Mouse (Mus musculus): ENCODE measurements around the gene Stx1b.
A peak's percentile ranks its signal among the peaks of the same experiment; 100 is the strongest.
"Not testable (repeated sequence)": the region's sequence is repeated elsewhere in the genome, so short reads cannot be mapped to it uniquely, and the experiment has no call there.

Gene Stx1b

DNA sequence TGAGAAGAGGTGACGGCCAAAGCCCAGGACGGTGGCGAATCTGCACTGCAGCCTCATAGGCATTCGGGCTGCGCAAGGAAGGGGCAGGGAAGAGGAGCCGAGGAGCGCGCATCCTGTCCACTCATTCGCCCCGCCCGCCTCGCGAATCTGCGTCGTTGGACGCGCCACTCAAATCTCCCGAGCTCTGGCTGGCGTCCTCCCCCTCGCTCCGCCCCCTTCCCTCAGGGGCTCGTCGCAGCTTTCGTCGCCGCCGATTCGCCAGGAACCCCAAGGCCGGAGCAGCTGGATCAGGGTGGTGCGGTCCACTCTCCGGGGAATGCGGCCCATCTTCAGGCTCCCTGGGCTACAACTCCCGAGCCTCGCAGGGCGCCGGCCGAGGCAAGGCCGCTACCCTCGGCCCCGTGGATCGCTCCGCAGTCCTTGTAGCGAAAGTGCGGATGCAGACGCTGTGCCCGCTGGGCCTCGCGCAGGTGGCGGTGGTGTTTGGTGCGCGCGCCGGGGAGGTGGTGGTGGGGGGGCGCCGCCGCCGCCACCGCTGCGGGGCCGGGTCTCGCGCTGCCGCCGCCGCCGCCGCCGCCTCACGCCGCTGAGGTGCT lies 47.4 kb downstream of the Stx1b start:
- peak; percentile 98 for DNase-seq (ENCODE audit: low read depth, low spot score)

DNA sequence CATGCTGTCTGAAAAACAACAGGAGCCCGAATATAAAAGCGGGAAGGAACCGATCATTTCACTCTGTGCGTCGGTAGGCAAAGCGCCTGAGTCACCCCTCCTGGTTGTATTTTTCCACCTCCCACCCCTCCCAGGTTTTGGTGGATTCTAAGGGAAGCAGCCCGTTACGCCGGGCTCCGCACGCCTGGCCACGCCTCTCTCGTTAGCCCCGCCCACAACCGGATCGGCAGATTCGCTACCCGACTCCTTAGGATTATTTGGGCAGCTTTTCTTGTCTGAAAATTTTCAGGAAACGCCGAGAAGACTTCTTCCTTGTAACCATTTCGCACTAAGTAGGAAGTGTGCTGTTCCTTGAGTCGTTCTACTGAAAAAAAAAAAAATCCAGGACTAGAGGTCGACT lies 47.9 kb downstream of the Stx1b start, which contains the start of gene Setd1a:
TSS of gene Setd1a (plus strand) at position 245 of the 400 bp plus-strand sequence.
- DNase-seq (ENCODE audit: low read depth, low spot score), result peak; percentile 87

GRCm38 (mm10) chr7:127775837-127776236 lies 48.5 kb downstream of the Stx1b start:
- not testable (repeated sequence) for DNase-seq (ENCODE audit: low read depth, low spot score)

- peak; percentile 90 for DNase-seq (ENCODE audit: low read depth, low spot score)
These were observed 50.5 kb downstream of the Stx1b start for GRCm38 (mm10) chr7:127773664-127774384.

DNA sequence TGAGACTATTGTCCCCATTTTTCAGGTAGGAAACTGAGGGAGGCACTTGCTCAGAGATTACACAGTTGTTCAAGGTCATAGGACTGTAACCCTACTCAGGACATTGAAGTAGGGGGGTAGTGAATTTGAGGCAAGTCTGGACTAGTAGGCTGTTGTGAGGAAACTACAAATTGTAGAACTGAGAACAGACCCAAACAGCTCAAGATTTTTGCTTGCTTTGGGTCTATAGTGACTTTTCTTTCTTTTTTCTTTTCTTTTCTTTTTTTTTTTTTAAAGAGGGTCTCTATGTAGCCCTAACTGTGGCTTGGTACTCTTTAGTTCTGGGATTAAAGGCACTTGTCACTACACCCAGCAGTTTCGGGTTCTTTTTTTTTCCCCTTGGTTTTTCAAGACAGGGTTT lies 51.8 kb downstream of the Stx1b start:
- no peak for DNase-seq (ENCODE audit: low read depth, low spot score)

GRCm38 (mm10) chr7:127772080-127772479 lies 52.3 kb downstream of the Stx1b start:
- DNase-seq (ENCODE audit: low read depth, low spot score), result no peak

DNA sequence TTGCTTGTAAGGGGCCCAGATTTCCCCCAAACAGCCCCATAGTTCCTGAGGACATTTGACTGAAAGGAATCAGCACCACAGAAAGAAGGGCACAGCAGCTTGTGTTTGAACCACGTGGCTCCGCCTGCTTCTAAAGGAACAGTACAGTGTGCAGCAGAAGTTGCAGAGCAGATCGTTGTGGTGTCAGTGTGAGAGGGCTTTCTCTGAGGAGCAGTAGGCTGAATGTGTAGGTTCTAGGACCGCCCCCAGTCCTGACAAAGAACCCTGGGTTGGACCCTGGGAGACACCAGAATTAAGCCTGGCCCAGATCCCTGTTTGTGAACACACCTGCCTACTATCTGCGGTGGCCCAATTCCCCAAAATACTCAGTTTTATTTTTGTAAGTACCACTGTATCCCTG lies 53.1 kb downstream of the Stx1b start:
- no peak for DNase-seq (ENCODE audit: low read depth, low spot score)

DNA sequence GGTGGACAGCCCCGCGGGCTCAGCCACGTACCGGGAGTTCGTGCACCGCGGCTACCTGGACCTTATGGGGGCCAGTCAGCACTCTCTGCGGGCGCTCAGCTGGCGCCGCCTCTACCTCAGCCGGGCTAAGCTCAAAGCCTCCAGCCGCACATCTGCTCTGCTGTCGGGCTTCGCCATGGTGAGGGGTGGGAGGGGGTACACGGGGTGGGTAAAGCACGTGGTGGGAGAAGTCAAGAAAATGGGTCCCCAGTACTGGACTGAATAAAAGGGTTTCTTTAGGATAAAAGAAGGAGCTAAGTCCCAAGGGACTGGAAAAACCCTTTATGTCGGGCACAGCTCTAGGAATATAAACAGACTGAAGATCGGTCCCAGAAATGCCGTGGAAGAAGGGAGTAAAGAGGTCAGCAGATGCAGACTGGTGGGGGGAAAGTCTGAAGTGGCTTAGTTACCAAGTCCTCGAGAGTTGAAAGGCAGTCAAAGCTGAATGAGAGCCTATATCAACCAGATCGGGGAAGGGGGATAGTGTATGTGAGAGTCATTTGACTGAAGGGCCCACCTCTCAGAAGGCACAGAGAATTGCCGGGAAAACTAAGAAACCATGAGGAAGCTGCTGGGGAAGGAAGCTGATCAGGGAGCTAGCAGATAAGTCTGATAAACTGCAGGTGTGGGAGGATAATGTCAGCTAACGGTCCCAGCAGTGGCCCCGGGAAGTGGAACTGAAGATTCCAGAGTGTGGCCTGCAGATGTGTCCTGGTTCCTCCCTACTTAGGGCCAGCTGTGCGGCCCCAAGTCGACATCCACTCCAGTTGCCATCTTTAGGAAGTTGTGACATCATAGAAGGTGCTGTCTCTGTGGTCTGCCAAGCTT lies 54.1 kb downstream of the Stx1b start:
- no peak for DNase-seq (ENCODE audit: low read depth, low spot score)

DNA sequence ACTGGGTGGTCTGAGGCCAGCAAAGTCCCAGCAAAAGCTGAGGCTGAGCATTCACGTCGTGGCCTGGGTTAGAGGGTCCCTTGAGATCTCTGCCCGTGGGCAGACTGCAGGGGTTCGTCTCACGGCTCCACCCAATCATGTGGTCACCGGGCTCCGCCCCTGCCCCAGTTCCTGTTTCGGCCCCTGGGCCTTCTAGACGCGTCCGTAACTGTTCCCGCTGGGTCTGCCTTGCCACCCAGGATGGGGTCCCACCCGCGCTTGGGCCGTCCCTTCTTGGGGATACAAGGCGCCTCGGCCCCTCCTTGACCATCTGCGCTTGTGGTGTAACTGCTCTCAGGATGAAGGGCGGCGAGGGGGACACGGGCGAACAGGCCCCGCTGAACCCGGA lies 54.7 kb downstream of the Stx1b start, which contains the start of gene Orai3:
TSS of gene Orai3 (plus strand) at position 165 of the 388 bp plus-strand sequence.
- peak; percentile 68 for DNase-seq (ENCODE audit: low read depth, low spot score)

DNA sequence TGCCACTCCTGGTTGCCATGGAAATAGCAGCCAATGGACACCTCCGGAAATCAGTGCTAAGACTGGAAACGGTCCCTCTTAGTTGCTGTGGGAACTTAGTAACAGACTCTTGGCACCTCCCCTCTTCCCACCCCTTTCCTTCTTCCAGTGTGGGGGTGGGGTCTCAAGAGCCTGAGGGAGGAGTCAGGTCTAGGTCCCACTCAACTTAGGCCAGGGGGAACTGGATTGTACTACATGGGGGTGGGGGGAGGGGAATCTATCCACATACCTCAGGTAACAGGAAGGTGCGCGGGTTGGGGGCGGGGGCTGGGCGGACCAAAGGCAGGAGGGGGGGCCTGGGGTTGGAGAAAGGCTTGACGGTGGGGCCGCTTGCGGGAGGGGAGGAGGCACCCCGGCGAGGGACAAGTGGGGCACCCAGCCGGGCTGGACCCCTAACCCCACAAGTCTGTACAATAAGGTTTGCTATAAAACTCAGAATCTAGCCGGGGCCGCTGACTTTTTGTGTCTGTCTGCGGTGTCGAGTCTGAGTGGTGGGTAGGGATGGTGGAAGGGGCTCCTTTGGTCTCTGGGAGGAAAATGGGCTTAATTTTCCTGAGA lies 55.3 kb downstream of the Stx1b start:
- peak; percentile 82 for DNase-seq (ENCODE audit: low read depth, low spot score)

DNA sequence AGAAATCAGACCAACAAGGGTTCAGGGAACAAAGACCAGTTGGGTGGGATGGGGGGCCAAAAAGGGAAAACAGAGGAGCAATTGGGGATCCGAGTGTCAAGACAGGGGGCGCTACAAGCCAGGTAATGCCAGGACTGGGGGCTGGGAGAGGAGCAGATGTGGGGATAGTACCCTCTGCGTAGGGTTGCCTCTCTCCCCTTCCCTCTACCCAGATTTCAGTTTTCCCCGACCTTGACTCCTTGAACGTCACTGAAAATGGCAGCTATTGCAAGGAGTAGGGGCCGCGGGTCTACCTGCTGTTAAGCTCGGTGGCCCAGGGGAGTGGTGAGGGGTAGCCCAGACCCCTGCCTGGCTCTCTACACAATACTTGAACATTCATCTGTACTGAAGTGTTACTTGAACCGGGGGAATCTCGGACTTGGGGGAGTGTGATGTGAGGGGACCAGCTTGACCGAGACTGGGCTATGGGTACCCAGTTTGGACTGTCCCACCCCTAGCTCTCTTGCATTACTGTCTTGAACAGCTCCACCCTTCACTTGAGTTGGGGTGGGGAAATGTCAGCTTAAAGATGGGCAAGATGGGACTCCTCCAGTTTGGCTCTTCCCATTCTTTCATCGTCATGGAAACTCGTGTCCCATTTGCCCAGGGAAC lies 55.9 kb downstream of the Stx1b start:
- DNase-seq (ENCODE audit: low read depth, low spot score), result peak; percentile 40

DNA sequence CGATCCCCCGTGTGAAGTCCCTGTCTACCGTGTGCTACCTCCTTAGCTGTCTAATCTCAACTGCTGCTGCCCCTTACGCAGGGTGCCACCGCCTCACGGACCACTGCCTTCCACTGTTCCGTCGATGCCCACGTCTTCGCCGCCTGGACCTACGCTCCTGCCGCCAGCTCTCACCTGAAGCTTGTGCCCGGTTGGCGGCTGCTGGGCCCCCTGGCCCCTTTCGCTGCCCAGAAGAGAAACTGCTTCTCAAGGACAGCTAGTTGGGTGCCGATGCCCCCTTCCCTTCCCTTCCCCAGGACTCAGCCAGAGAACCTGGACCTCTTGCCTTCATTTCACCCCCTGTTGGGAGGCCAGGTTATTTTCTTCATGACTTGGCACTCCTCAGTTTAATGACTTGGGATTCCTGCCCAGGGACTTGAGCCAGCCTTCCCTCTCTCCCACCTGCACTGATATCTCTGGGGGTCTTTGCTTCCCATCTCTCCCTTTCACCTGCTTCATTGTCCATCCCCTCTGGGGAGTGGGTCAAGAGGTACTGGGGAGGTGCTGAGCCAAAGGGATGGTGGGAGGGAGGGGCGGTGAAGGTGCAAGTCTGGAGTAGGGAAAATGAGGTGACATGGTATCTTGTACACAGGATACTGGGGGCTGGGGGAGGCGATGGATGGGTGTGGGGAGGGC lies 56.5 kb downstream of the Stx1b start:
- DNase-seq (ENCODE audit: low read depth, low spot score), result no peak

GRCm38 (mm10) chr7:127766851-127767609 lies 57.3 kb downstream of the Stx1b start:
- no peak for DNase-seq (ENCODE audit: low read depth, low spot score)

DNA sequence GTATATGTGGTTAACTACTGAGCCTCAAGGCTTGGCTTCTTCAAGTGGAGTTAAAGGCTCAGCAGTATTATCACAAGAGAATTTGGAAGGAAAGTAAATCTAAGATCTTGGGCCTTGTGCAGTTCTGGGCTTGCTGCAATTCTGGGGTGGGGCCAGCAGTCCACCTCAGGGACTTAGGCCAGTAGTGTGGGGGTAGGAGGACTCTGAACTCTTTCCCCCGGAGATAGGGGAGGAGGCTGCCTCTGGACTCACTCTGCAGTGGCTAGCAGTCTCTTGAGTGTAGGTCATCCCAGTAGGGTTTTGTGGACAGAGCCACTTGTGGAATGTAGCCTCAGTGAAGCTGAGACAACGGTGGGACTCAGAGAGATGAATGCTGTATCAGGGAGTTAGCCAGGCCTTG lies 58.6 kb downstream of the Stx1b start:
- DNase-seq (ENCODE audit: low read depth, low spot score), result no peak

- no peak for DNase-seq (ENCODE audit: low read depth, low spot score)
These were observed 60.7 kb downstream of the Stx1b start for GRCm38 (mm10) chr7:127763642-127764041.

DNA sequence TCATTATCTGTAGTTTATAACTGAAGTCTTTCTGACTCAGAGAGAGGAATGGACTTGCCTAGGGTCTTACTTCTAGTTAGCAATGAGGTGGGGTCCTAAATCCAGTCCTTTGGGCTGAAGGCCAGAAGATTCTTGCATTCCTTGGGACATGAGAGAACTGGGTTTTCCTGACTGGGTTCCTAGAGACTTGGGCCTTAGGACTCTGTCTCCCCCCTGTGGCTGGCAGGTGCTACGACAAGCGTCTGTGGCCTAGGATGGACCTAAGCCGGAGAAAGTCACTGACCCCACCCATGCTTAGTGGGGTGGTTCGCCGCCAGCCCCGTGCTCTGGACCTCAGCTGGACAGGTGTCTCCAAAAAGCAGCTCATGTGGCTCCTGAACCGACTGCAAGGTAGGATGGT lies 63.3 kb downstream of the Stx1b start:
- DNase-seq (ENCODE audit: low read depth, low spot score), result peak; percentile 79

DNA sequence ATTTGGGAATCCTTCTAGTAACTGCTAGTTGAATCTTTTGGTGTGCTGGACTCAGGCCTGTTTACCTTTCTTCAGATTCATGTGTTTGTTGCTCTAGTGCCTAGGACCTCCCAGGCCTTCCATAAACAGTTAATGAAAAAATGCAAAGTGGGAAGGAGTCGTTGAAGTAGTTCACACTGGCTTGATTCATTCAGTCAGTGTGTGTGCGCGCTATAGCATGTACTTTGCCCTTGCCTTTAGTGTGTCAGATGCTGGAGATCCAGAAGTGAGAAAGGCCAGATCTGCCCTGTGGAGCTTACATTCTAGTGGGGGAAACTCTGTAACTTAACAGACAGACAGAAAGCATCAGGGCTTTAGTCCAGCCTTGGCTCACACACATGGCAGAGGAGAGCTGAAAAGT lies 63.9 kb downstream of the Stx1b start:
- no peak for DNase-seq (ENCODE audit: low read depth, low spot score)

GRCm38 (mm10) chr7:127759716-127760115 lies 64.6 kb downstream of the Stx1b start:
- no peak for DNase-seq (ENCODE audit: low read depth, low spot score)
